Mouse (Mus musculus) layer of hippocampus, adult 9-11 months (tissue): ENCODE measurements around the gene Shprh.
A peak's percentile ranks its signal among the peaks of the same experiment; 100 is the strongest.
"Not testable (repeated sequence)": the region's sequence is repeated elsewhere in the genome, so short reads cannot be mapped to it uniquely, and the experiment has no call there.

Source experiments
- DNase-seq: peaks from one replicate; pipeline ENCODE4 v3.0.0; 2022

Shprh gene

GRCm38 (mm10) chr10:11148884-11149741 lies at the start of gene Shprh:
Shprh (plus strand) TSS chr10:11149427.
- DNase-seq = peak; percentile 99

DNA sequence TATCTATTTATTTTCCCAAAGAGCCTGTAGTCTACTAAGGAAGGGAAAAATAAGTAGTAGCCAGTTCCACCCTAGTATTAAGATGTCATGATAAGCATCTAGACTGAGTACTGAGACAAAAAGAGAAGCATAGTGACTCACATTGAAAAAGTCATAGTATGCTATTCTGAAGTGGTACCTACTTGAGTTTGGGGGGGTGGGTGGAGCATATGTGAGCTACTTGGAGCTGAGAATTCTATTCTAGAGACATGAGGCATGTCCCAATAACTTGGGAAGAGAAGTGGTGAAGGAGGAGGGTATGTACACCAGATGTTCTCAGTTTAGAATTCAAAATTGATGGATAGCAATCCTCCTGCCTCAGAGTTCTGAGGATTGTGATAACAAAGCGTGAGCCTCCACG lies 27.4 kb upstream of the Shprh start:
- no peak for DNase-seq

DNA sequence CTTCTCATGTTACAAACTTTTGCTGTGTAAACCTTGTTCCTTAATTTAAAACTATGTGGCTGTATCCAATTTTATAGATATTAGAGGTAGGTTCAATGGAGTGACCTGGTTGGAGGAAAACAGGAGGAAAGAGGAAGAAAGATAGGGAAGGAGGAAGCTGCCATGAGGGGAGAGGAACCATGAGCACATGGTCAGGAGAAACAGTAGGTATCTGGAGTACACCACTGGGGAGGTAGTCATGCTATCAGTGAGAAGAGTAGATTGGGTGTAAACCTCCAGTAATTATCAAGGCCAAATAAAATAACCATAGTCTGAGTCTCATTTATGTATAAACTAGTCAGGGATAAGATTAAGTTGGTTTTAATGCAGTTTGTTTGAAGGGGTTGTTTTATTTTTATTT lies 3.6 kb upstream of the Shprh start:
- DNase-seq = no peak

DNA sequence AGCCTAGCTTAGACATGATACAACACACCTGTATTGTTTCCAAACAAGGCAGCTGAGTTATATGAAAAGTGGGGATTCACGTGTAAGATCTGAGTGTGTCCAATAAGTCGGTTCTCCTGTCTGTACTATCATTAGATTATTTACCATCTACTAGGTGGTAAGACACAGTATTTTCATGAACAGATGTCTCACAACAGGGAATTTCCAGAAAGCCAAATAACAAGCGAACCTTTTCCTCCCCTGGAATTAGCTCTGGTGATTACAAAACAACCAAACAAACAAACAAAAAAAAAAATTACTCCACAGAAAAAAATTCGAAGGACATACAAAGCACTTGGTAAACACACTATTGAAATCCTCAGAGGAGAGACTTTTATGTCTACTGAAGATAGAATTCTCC lies 781 bp upstream of the Shprh start:
- DNase-seq = no peak

GRCm38 (mm10) chr10:11149742-11150125 lies 507 bp downstream of the Shprh start:
- DNase-seq = no peak

GRCm38 (mm10) chr10:11151644-11152043 lies 2.4 kb downstream of the Shprh start:
- DNase-seq = no peak

DNA sequence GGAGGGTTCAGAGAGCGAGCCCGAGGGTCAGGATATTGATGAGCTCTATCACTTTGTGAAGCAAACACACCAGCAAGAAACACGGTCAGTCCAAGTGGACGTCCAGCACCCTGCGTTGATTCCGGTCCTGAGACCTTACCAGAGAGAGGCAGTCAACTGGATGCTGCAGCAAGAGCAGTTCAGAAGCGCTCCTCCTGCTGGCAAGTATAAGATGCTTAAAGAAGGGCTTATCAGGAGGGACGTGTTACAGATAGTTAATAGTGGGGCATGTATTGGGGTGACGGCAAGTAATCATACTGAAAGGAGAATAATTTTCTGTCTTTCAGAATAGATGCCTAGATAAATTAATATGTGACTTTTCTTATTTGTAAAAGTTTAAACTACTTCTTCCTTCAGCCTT lies 7.8 kb downstream of the Shprh start:
- no peak for DNase-seq

- DNase-seq = no peak
Observed at GRCm38 (mm10) chr10:11164537-11164936, 15.3 kb downstream of the Shprh start.

DNA sequence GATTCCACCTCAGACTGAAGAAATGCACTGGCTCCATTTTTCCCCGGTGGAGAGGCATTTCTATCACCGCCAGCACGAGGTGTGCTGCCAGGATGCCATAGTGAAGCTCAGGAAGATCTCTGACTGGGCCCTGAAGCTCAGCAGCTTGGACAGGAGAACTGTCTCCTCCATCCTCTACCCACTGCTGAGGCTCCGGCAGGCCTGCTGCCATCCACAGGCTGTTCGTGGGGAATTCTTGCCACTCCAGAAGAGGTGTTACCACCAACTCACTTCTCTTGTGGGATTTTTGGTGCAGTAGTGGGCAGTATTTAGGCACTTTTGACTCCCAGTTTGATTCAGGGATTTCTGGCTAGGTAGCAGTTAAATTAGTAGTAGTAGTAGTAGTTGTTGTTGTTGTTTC lies 21.0 kb downstream of the Shprh start:
- no peak for DNase-seq

DNA sequence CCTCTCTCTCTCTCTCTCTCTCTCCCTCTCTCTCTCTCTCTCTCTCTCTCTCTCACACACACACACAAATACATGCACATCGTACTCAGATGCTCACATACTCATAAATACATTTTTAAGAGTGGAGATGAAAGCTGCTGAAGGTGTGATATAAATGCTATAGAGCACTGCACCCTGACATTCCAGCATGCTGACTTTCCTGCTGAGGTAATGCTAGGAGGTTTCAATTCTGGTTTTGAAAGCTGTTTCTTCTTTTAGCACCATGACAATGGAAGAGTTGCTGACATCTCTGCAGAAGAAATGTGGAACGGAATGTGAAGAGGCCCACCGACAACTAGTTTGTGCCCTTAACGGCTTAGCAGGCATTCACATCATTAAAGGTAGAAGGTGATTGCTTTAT lies 22.4 kb downstream of the Shprh start:
- DNase-seq = no peak

- DNase-seq = no peak
Observed at GRCm38 (mm10) chr10:11172519-11172918, 23.3 kb downstream of the Shprh start.

- DNase-seq = no peak
Observed at GRCm38 (mm10) chr10:11175801-11176482, 26.7 kb downstream of the Shprh start.

DNA sequence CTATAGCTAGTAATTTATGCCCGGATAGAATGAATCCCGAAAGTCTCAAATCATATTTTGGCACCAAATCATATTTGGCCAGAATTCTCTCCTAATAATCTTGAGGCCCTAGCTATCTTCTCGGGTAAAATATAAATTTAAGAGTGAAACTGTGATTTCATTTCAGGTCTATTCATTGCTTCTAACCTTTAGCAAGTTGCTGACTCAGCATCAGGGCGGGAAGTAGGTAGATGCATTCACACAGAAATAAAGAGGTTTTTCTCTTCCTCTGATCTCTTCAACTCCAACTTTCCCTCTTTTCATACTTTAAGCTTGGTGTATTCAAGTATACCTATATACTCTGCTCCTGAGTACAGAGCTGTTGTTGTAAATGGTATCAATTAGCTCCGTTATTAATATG lies 30.9 kb downstream of the Shprh start:
- no peak for DNase-seq

GRCm38 (mm10) chr10:11197341-11197740 lies 48.1 kb downstream of the Shprh start:
- DNase-seq = no peak

DNA sequence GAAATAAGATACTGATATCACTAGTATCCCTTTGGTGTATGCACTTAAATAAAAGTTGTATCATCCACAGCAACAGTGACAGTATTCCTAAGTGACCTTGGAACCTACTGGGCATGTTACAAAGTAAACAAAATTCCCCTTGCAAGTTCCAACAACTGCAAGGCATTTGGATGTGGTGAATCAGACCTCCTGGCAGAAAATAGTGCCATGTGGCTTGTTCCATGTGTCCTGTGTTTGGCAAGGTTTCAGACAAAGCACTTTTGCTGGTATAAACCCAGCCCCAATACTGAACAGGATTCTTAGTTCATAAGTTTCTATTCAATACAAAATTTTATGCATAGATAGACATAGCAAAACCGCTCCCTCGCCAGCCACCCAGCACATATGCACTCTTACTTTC lies 49.1 kb downstream of the Shprh start:
- peak; percentile 51 for DNase-seq

DNA sequence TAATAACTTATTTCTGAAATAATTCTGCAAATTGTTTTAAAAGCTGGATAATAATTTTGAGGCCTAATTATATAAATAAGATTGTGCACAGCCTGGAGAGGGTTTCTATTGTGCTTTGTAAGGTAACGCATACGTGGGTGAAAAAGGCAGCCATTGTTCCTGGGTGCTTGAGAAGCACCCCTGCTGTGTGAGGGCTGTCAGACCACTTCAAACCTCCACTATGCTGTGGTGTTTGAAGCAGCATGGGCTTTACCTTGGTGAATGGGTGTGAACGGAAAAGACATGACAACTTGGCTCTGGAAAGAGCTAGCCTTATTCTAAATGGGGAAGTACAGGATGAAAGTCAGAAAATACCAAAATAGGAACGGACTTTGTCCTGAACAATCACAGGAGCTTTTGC lies 50.8 kb downstream of the Shprh start:
- DNase-seq = no peak

- not testable (repeated sequence) for DNase-seq
Observed at GRCm38 (mm10) chr10:11205883-11206282, 56.7 kb downstream of the Shprh start.

GRCm38 (mm10) chr10:11208670-11209069 lies 59.4 kb downstream of the Shprh start:
- DNase-seq = no peak

GRCm38 (mm10) chr10:11212003-11212402 lies 62.8 kb downstream of the Shprh start:
- DNase-seq = no peak

- no peak for DNase-seq
Observed at GRCm38 (mm10) chr10:11226442-11226841, 77.2 kb downstream of the Shprh start.

DNA sequence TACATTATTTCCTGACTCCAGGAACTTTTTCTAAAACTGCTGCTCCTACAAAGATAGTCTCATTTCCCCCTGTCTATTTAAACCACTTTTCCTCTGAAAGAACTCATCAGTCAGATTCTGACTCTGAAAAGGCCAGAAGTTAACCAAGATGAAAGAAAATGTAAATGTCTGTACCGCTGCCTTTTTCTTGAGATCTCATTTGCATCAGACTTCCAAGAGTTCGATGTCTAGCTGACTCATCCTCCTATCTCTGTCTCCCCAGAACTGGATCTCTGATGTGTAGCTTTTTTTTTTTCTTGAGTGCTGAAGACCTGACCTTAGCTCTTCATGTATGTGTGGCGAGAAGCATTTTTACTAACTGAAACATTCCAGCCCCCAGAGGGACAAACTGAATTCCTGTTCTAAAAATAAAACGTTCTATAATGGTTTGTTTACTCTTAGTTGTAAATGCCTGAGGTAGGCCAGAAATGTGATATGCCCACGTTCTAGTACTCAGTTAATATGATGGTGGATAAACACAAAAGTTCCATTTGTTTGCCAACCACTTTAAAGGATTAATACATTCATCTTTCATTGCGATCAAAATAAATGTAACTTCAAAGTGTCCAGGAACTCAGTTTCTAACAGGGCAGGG lies 80.4 kb downstream of the Shprh start:
- DNase-seq = no peak

DNA sequence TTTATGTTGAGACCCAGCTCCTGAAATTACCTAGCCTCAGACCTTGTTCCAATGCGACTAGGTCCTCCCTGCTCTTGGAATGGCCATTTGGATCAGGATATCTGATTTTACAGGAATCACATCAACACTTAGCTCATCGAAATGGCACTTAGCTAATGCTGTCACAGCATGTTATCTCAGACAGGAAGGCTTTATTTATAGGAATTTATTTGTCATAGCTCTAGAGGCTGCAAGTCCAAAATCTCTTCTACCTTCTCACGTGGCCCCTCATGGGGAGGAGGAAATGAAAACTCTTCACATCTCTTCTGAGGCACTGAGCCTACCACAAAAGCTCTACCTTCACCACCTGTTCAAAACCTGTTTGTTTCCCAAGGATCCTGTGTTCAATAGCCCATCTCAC lies 84.0 kb downstream of the Shprh start:
- DNase-seq = no peak

- not testable (repeated sequence) for DNase-seq
Observed at GRCm38 (mm10) chr10:11242988-11243387, 93.8 kb downstream of the Shprh start.

DNA sequence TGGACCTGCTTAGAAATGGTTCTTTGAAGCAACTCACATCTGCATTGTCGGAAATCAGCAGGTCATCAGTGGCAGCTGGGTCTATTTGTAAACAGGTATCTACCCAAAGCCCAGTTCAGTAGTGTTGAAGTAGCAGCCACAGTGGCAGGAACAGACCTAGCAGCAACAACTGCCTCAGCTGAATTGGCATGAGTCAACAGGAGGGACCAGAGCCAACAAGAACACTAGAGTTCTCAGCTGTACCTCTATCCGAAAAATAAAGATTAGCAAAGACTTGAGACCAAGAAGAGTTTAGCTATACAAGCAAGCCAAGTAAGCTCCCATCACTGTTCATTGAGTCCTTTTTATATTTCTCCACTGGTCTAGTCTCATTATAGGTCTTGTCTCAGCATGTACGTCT lies 99.0 kb downstream of the Shprh start:
- DNase-seq = no peak
